In genomic region chr2:26445666-26446445, GRCm38 (mm10) we compare ENCODE assay signal across 8 mouse cellular contexts. TPM values are rescaled to one million over a fixed set of nuclear protein-coding genes. Genes with fewer than 3 reads are reported as not detected.
DNase-seq lines count a peak whose midpoint lies in the region; ATAC-seq and TF ChIP-seq lines count a peak whose summit lies in the region.

No protein-coding gene starts in this region.

- DNase-seq in cerebellum, adult 9-10 months = no peak
- peak; percentile 92 for DNase-seq in gastrocnemius, postnatal 14 days
- DNase-seq in left cerebral cortex, postnatal 36 days (ENCODE audit: low spot score in 2 of 2) = peak; percentile 95
- peak; percentile 93 for DNase-seq in mesoderm, embryonic 11.5 days (ENCODE audit: low read depth, low spot score)

- intact Hi-C loops in gastrocnemius, postnatal 14 days (cut with DNase I; ENCODE audit: low total_unique reads) = no loop called here
- intact Hi-C loops in left cerebral cortex, postnatal 36 days (cut with DNase I) = loop anchor here (2.0 to 10.0 kb wide), 3 partner anchors 121 to 469 kb away; partner anchors contain the start of genes Fam69b, Med22, Rpl7a and Surf1

- peak overlapping the region; percentile 58 for H3K27ac ChIP-seq in cortical plate, adult 2 months (ENCODE audit: insufficient read depth, low read length)
- H3K27ac ChIP-seq in intestine, embryonic 16.5 days (ENCODE audit: low read length) = peak overlapping the region; percentile 76
- peak overlapping the region; percentile 79 for H3K27ac ChIP-seq in small intestine, adult 2 months (ENCODE audit: insufficient read depth, low read depth, low read length)

- TF ChIP-seq POLR2A in cortical plate, adult 2 months (IDR thresholded peaks at IDR 0.05; ENCODE audit: extremely low read depth, insufficient read depth, low read length) = peak; percentile 71; the same call in 1 of the 2 replicates
- TF ChIP-seq POLR2A in small intestine, adult 2 months (IDR thresholded peaks at IDR 0.05; ENCODE audit: low read depth, low read length) = peak; percentile 32; the same call in 1 of the 2 replicates

- peak overlapping the region; percentile 78 for H3K4me2 ChIP-seq in intestine, embryonic 16.5 days (ENCODE audit: low read depth, low read length)

- H3K9ac ChIP-seq in intestine, embryonic 16.5 days (ENCODE audit: low read depth, low read length) = peak overlapping the region; percentile 69

- no peaks in the 10 kb centered on the region; the same call in 1 of the 2 replicates for H3K36me3 ChIP-seq in intestine, embryonic 16.5 days (ENCODE audit: control insufficient read depth, insufficient read depth, low read length)
- H3K36me3 ChIP-seq in small intestine, adult 2 months (ENCODE audit: control insufficient read depth, insufficient read depth, low read length) = peaks cover 10% of the 10 kb centered on the region

- no peaks in the 10 kb centered on the region for H3K27me3 ChIP-seq in intestine, embryonic 16.5 days (replicated peaks; ENCODE audit: control insufficient read depth, insufficient read depth, low read length)
- H3K27me3 ChIP-seq in small intestine, adult 2 months (ENCODE audit: control insufficient read depth, insufficient read depth, low read length) = no peaks in the 10 kb centered on the region

- ATAC-seq in cerebellum, adult (ENCODE audit: insufficient number of reproducible peaks, low FRiP score, low TSS enrichment) = peak; percentile 70
- ATAC-seq in intestine, embryonic 16.5 days = peak; percentile 92

- H3K9me3 ChIP-seq in intestine, embryonic 16.5 days (ENCODE audit: control insufficient read depth, low read length) = no peaks in the 10 kb centered on the region

- TF ChIP-seq CTCF in cortical plate, adult 2 months (IDR thresholded peaks at IDR 0.05; ENCODE audit: extremely low read depth, insufficient read depth, low read length) = no peak
- TF ChIP-seq CTCF in small intestine, adult 2 months (IDR thresholded peaks at IDR 0.05; ENCODE audit: extremely low read depth, insufficient read length, insufficient replicate concordance, low read depth, low read length) = peak; percentile 11; the same call in 1 of the 2 replicates

- under 1% methylated on average over 44 of the region's 44 CpGs for WGBS in intestine, embryonic 16.5 days
- WGBS in small intestine, adult 2 months = under 1% methylated on average over 44 of the region's 44 CpGs

- H3K4me3 ChIP-seq in cortical plate, adult 2 months (ENCODE audit: insufficient read depth, low read length) = peak overlapping the region; percentile 93
- H3K4me3 ChIP-seq in intestine, embryonic 16.5 days (ENCODE audit: low read length) = peak overlapping the region; percentile 59
- peak overlapping the region; percentile 87 for H3K4me3 ChIP-seq in small intestine, adult 2 months (ENCODE audit: low read depth, low read length)

- H3K4me1 ChIP-seq in cortical plate, adult 2 months (ENCODE audit: control insufficient read depth, insufficient read depth, low read length) = peaks cover 10% of the 10 kb centered on the region
- H3K4me1 ChIP-seq in intestine, embryonic 16.5 days (ENCODE audit: control insufficient read depth, insufficient read depth, low read length) = peaks cover 20% of the 10 kb centered on the region
- peaks cover 6% of the 10 kb centered on the region for H3K4me1 ChIP-seq in small intestine, adult 2 months (ENCODE audit: control insufficient read depth, insufficient read depth, insufficient read length, low read length)

RNA-seq across cellular contexts. Expression of gene Sec16a, which starts 0.8 kb away (rescaled TPM):
- 30.6 and 32.2 TPM in 2 replicates for polyA plus RNA-seq in cortical plate, adult 2 months (2012; rRNA removed)
- 10 to 100 TPM; 20.9 to 24.1 TPM for total RNA-seq in gastrocnemius, postnatal 14 days (2021)
- 19.1 and 20.4 TPM in 2 replicates for polyA plus RNA-seq in intestine, embryonic 16.5 days (2015; fragmentation: Nextera tagmentation; extraction: Ambion mirVana)
- 10 to 100 TPM; 39.0 to 52.3 TPM for total RNA-seq in left cerebral cortex, postnatal 36 days (2021)
- 72.4 and 105 TPM in 2 replicates for polyA plus RNA-seq in small intestine, adult 2 months (2012; rRNA removed)

RNA-seq across cellular contexts. Expression of gene Inpp5e, which starts 36.9 kb away (rescaled TPM):
- 28.7 and 32.6 TPM in 2 replicates for polyA plus RNA-seq in cortical plate, adult 2 months (2012; rRNA removed)
- 1 to 10 TPM; 5.7 to 5.8 TPM for total RNA-seq in gastrocnemius, postnatal 14 days (2021)
- 14.8 and 15.9 TPM in 2 replicates for polyA plus RNA-seq in intestine, embryonic 16.5 days (2015; fragmentation: Nextera tagmentation; extraction: Ambion mirVana)
- 10 to 100 TPM; 22.5 to 26.6 TPM for total RNA-seq in left cerebral cortex, postnatal 36 days (2021)
- polyA plus RNA-seq in small intestine, adult 2 months (2012; rRNA removed) = 9.0 and 17.4 TPM in 2 replicates

RNA-seq across cellular contexts. Expression of gene Pmpca, which starts 56.7 kb away (rescaled TPM):
- polyA plus RNA-seq in cortical plate, adult 2 months (2012; rRNA removed) = 102 TPM in 2 replicates
- total RNA-seq in gastrocnemius, postnatal 14 days (2021) = 100 to 1,000 TPM; 125 to 136 TPM
- polyA plus RNA-seq in intestine, embryonic 16.5 days (2015; fragmentation: Nextera tagmentation; extraction: Ambion mirVana) = 102 and 105 TPM in 2 replicates
- 10 to 100 TPM; 91.4 to 91.9 TPM for total RNA-seq in left cerebral cortex, postnatal 36 days (2021)
- 12.0 and 17.7 TPM in 2 replicates for polyA plus RNA-seq in small intestine, adult 2 months (2012; rRNA removed)

RNA-seq across cellular contexts. Expression of gene Entr1, which starts 56.7 kb away (rescaled TPM):
- 284 and 325 TPM in 2 replicates for polyA plus RNA-seq in cortical plate, adult 2 months (2012; rRNA removed)
- 10 to 100 TPM; 24.5 to 24.9 TPM for total RNA-seq in gastrocnemius, postnatal 14 days (2021)
- 80.4 and 88.4 TPM in 2 replicates for polyA plus RNA-seq in intestine, embryonic 16.5 days (2015; fragmentation: Nextera tagmentation; extraction: Ambion mirVana)
- 100 to 1,000 TPM; 138 to 162 TPM for total RNA-seq in left cerebral cortex, postnatal 36 days (2021)
- polyA plus RNA-seq in small intestine, adult 2 months (2012; rRNA removed) = 31.3 and 60.0 TPM in 2 replicates
